Mouse (Mus musculus) large intestine, adult 2 months (tissue): ENCODE measurements around the gene Fgf2. TPM values are rescaled to one million over a fixed set of nuclear protein-coding genes. Genes with fewer than 3 reads are reported as not detected.

Experiments
- DNase-seq: peaks from one replicate; pipeline ENCODE4 v3.0.0-alpha.2; 2012; ENCODE audit warnings: low read depth, low spot score
- WGBS: fragments of 180-500 bp; shearing (Covaris S2); methylation state at CpG from one replicate; pipeline ENCODE4 v1.1.7; 2018; 5-methylcytosine and 5-hydroxymethylcytosine counted together
- polyA plus RNA-seq: library from polyadenylated mRNA; depleted of rRNA; stranded (reverse); fragments of >200 nt; gene quantifications from 2 replicates; pipeline ENCODE4 v1.2.3, GENCODE M21; 2012

The Fgf2 gene
- polyA plus RNA-seq, 1 experiment: 0.57 TPM

DNA sequence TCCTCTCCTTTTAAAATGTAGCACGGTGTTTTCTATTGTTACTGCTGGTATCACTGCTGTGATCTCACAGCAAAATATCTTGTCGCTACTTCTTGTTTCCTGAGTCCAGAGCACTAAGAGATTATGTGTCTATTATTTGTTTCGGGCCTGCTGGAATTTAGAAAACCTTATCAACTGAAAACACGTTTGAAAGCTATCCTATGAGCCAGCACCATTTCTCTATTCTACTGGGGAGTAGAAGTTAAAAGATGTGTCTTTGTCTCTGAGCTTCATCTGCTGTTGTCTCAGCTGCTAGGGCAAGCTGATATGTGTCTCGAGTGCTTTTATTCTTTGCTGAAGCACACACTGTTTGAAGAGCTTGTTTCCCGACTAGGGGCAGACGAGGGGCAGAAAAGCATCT lies 2.2 kb downstream of the Fgf2 start:
- no peak for DNase-seq
- 64% methylated on average over 7 of the region's 7 CpGs for WGBS

DNA sequence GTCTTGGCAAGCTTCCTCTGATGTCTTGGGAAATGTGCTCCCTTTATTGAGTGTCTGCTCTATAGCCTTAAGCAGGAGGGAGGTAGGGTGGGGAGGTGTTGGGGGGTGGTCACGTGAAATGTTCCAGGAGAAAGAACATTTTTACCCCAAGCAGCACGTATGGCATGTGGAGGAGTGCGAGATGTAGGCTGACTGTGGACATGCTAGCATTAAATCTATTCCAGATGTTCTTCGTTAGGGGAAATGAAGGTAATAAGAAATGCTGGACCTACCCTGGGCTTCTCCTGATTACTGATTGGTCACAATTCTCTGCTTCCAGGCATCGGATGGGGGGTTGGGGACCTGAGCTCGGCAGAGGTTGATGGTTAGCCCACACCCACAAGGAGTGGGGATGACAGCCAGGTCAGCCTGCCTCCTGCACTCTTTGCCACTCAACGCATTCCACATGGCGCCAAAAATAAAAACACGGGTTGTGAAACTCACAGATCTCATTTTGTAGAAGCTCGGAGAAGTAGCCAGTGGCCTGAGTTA lies 5.9 kb downstream of the Fgf2 start:
- 85% methylated on average over 10 of the region's 10 CpGs for WGBS
- no peak for DNase-seq

- 68% methylated on average over 1 of the region's 1 CpGs for WGBS
- DNase-seq: no peak
Measured at GRCm38 (mm10) chr3:37354737-37355136, 6.6 kb downstream of the Fgf2 start.

GRCm38 (mm10) chr3:37360729-37361128 lies 12.6 kb downstream of the Fgf2 start:
- no peak for DNase-seq
- WGBS: 56% methylated on average over 9 of the region's 9 CpGs

GRCm38 (mm10) chr3:37365144-37365543 lies 17.0 kb downstream of the Fgf2 start:
- 66% methylated on average over 4 of the region's 4 CpGs for WGBS
- DNase-seq: no peak

- no peak for DNase-seq
- 29% methylated on average over 3 of the region's 3 CpGs for WGBS
Measured at GRCm38 (mm10) chr3:37365976-37366375, 17.8 kb downstream of the Fgf2 start.

GRCm38 (mm10) chr3:37366381-37367053 lies 18.4 kb downstream of the Fgf2 start:
- no peak for DNase-seq
- 40% methylated on average over 4 of the region's 4 CpGs for WGBS

- 55% methylated on average over 4 of the region's 4 CpGs for WGBS
- DNase-seq: no peak
Measured at GRCm38 (mm10) chr3:37370407-37370806, 22.3 kb downstream of the Fgf2 start.

DNA sequence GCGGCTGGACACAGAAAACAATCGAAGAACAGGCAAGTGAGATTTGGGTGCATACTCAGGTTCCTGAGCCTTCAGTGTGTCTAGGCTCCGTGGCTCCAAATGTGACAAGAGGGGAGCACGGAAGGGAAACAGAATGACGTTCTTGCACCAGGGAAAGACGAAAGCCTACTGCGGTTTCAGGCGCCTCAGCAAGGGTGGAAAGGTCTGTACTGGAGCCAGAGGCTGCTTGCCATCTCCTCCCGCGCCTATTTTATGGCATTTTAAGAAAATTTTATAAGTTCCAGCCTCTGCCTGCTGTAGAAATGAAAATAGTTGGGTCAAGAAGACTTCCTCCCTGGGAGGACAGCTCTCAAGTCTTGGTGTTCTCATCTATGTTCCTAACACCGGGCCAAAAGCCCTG lies 25.6 kb downstream of the Fgf2 start:
- no peak for DNase-seq
- 79% methylated on average over 11 of the region's 11 CpGs for WGBS

DNA sequence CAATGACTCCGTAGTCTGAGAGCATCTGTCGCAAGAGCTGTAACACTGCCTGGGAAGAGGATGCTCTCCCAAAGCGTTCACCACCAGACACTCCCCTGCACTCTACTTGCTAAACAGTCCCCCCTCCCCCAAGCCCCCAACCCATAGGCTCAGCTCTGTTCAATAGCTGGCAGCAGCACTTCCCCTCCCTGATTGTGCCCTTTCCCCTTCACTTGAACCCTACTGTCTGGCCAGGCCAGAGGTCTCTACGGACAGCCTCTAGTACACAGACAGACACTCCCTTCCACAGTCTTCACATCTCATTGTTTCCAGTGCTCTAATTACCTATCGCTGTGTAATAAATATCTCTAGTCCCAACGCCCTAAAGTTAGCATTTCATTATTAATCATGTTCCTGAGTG lies 29.8 kb downstream of the Fgf2 start:
- no peak for DNase-seq
- 72% methylated on average over 6 of the region's 6 CpGs for WGBS

DNA sequence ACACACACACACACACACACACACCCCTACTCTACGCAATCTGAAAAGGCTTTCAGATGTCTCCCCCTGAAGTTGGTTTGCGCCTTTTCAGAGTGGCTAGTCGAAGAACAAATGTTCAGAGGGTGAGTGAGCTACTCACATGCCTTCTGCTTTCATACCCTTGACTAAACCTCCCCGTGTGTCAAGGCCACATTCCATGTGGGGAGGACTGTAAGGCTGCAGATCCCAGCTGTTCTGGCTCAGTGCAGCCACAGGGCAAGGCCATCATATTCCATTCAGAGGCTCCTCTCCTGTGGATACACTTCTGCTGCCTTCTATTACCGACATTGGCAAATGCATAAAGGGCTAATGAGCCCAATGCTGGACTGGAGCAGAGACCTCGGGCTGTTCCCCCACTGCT lies 30.3 kb downstream of the Fgf2 start:
- 73% methylated on average over 6 of the region's 6 CpGs for WGBS
- no peak for DNase-seq

- WGBS: 85% methylated on average over 14 of the region's 14 CpGs
Measured at GRCm38 (mm10) chr3:37379201-37379600, 31.1 kb downstream of the Fgf2 start.

GRCm38 (mm10) chr3:37379930-37380881 lies 32.1 kb downstream of the Fgf2 start:
- 51% methylated on average over 18 of the region's 18 CpGs for WGBS
- DNase-seq: no peak

More at GRCm38 (mm10) chr3:37379201-37379600, 31.1 kb downstream of the Fgf2 start:
- no peak for DNase-seq

DNA sequence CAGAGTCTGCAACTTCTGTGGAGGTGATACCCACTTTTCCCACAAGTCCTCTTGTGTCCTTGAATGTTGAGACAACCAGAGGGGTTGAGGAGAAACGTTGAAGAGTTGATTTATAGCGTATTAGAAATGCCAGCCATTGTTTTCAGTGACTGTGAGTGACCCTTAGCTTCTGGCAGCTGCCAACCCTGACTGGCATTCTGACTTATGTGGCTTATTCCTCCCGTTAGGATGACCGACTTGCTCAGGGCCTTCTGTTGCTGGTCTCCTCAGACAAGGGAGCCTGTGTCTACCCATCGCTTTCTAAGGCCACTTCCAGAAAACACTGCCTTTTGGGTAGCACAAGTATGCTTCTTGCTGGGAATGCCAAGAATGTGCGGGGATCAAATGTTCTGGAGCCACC lies 33.3 kb downstream of the Fgf2 start:
- DNase-seq: no peak
- 64% methylated on average over 6 of the region's 6 CpGs for WGBS

DNA sequence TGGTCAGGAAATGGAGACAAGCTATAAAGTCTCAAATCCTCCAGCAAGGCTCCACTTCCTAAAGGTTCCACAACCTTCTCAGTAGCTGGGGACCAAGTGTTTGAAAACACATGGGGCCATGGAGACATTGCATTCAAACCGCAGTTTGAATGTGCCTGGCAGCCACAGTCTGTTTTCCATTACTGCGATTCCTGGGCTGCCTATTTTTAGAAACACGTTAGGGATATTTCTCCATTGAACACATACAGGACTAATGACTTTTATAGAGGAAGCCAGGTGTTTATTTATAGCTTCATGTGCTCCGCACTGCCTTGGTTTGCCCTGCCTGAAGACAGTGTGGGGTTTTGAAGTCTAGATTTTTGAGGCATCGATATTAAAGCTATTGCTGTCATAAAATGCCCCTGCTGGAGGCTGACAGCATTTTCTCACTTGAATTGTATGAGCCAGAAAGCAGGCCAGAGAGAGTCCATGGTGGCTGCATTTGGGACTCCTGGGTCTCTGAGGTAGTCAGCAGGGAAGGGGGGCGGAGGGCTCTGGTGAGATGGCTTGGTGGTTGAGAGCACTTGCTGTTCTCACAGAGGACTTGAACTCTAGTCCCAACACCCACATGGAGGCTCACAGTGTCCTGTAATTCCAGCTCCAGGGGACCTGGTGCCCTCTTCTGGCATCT lies 35.1 kb downstream of the Fgf2 start:
- WGBS: 64% methylated on average over 6 of the region's 6 CpGs
- DNase-seq: no peak

GRCm38 (mm10) chr3:37387310-37387709 lies 39.2 kb downstream of the Fgf2 start:
- WGBS: 78% methylated on average over 6 of the region's 6 CpGs
- no peak for DNase-seq

DNA sequence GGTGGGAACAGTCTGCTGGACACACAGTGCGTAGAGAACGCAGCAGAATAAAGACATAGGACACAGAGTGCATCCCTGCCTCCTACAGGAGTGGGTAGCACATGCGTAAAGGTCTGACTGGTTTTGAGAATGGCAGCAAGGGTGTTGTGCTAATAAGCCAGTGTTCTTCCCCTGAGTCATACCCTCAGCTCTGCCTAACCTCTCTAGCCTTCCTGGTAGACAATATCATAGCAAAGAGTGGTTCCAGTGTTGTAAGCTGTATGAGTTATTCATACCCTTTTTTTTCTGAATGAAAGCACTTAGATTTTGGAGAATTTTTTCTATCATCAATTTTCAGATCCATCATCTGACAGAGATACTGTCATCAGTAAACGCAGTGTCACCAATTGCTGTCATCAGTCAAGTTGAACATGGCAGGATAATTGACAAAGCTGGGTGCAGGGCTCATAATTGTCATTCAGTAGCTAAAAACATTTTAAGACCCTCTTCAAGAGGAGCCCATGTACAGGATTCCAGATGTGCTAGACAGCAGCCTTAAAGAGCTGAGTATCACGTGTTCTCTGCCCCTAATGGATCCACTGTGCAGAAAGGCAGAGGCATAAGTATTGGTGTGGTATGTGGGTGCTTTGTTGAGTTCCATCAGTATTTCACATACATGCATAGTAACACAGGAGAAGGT lies 48.9 kb downstream of the Fgf2 start:
- 94% methylated on average over 5 of the region's 5 CpGs for WGBS
- no peak for DNase-seq

DNA sequence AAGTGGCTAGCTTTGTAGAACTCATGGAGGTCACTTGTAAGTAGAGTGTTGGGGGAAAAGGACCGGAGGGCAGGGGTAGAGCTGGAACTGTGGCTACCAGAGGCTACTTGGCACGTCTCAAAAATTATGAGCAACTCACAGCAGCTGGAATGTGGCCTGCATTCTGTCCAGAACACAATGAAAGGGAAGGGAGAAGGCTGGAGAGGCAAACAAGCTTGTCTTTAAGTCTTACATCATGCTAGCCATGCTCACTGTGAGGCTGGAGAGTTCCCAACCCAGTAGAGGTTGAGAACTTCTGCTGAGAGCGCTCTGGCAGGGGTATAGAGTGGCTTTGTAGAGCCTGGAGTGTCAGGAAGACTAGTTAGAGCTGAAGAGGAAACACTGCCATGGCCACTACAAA lies 49.5 kb downstream of the Fgf2 start:
- 67% methylated on average over 3 of the region's 3 CpGs for WGBS

DNA sequence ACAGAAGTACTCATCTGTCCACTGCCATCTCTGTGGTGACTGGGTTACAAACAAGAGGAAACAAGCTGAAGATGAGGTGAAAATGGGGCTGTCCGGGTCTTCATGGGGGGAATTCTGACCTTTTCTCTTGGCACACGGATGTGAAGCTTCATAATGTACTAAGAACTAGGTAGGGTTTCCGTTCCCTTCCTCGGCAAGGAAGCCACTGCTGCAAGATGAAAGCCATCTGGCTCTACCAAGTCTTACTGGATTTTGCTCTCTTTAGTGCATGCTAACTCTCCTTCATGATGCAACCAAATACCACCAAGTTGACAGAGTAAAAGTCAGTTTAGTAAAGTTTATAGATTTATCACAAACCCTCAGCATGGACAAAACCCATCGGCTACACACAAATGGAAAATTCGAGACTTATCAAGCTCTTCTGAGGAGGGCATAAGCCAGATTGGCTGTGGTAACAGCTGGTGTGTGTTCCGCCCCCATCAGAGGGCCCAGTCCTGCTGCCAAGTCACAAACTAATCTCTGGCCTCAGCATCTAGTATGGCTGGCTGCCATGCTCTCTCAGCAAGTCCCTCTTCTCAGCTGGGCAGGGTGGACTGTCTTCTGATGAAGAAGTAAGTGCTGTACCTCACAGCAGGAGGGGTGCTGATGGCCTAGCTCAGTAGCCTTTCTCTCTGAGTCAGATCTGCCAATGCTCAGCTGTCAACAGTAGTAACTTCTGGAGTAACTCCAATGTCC lies 50.7 kb downstream of the Fgf2 start:
- no peak for DNase-seq
- WGBS: 75% methylated on average over 7 of the region's 7 CpGs

More for the DNA sequence above, 49.5 kb downstream of the Fgf2 start:
- DNase-seq: no peak
